Mouse (Mus musculus) spleen, postnatal 10 days (tissue): ENCODE measurements at regions not wholly inside any gene's neighbourhood (a gene's known extent, or its start where the extent isn't known, plus 50 kb on each side); places are given as distances from the start of the nearest gene placed in this dataset.

Source experiments
- DNase-seq, 2 experiments: peaks; one replicate each; pipeline ENCODE4 v3.0.0; 2021 to 2022; ENCODE audit warnings: low spot score in 2 of 2

DNA sequence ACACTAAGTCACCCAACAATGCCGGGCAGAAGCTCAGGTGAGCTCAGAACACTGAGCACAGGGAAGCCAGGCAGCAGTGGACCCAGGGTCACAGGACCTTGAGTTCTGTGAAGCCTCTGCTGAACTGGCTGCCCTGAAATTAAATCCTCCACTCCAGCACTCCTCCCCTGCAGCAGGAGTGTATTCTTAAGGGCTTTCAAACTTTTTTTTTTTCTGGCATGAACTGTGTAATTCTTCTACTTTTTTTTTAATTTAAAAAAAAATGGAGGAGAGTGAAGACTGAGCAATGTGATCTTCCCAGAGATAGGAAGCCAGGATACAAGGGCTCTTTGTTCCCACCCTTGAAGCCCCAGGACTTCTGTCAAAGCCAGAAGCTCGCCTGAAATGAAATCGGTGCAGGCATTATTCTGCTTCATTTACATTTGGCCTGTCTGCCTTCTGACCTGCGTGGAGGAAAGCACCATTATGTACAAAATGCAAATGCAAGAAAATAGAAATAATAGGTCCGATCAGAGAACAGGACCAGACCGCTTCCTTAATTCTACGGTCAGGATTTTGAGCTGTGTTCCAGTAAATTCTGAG is 331.3 kb upstream of the Mki67 start:
- DNase-seq = no peak

DNA sequence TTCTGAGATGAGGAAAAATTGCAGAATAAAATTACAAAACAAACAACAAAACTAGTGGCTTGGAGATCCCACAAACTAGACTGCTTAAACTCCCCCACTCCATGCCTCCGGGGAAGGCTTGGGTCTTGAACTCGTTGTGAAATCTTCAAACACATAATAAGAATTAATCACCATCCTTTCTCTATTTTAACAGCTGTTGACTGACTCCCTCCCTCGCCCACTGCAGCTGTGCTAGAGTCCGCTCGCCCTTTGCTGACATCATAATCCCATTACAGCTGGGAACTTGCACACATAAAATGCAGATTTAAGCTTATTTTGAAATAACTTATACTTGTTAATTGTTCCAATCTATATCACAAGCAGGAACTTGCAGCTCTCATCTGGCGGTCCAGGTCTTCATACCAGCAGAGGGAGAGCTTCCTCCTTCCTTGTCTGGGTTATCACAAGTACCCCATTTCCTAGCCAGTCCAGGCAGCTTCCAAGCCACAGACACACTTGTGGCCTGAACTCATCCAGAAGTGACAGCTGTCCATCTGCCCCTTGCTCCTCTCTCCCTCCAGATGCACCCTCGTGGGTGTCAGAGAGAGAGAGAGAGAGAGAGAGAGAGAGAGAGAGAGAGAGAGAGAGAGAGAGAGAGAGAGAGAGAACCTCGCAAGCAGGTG is 332.9 kb upstream of the Mki67 start:
- no peak for DNase-seq

DNA sequence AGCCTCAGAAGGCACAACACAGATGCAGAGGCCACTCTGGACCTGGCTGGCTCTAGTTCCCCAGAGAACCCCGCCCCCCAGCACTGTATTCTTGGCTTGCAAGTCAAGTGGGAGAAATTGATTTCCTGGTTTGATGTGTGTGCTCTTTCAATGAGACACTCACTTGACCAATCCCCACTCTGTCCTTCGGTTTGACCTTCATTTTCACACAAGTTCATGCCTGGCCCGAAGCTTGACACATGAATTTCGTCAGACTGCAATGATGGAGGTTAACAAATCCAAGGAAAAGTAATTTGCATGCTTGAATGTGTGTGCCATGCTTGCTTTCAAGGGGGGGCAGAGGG is 333.4 kb upstream of the Mki67 start:
- DNase-seq = no peak

DNA sequence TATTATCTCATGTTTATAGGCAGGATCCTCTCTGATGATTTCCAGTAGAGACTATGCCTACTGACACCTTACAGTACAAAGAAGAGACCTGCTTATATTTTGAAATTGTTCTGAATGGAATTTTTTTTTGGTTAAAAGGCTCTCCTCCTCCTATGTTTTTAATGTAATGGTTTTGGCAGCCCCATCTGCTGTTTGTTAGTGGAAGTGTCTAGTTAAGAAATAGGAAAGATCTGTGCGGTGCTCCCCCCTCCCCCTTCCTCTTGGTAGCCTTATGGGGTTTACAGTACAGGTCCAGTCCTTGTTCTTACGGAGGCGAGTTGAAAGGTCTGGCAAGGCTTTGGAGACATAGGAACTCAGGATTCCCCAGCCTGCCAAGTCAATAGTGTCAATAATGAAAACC is 334.0 kb upstream of the Mki67 start:
- no peak for DNase-seq

DNA sequence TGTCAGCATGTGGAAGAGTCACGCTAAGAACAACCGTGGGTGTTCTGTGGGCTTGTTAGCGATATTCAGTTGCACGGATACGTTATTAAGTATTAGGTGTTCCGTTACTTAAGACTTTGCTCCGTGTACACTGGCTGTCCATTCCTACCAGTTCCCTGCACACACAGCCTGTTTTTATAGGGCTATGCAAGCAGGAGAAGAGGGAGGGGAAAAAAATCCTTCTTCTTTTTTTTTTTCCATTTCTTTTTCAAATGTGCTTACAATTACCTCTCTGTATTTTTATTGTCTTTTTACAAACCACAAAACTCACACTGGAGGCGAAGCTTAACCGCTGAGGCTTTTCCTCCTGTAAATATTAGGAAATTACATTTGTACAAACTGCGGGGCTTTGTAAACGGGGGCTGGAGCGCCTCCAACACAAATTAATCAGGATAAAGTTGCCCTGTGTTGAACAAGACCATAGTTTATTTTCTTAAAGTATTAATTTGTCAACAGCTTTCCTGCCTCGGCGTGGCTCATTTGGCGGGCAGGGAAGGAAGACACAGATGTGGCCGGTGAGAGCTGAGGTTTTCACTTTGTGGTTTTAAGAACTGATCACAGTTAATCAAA is 340.8 kb upstream of the Mki67 start:
- DNase-seq = no peak

DNA sequence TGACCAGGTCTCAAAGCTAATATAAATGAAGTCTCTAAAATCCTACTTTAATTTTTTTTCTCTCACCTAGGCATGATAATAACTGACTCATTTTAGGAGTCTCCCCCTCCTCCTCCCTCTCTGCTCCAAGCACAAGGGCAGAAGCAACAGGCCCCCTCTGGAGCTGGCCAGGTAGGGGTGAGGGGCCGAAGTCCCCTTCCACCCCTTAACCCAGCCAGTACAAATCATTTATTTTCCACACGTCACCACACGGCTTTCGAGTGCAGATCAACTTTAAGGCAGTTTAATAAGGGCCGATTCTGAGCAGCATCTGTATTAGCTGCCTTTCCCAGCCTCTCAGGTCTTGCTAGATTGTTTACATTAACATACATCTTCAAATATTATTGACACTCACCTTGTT is 342.2 kb upstream of the Mki67 start:
- no peak for DNase-seq

DNA sequence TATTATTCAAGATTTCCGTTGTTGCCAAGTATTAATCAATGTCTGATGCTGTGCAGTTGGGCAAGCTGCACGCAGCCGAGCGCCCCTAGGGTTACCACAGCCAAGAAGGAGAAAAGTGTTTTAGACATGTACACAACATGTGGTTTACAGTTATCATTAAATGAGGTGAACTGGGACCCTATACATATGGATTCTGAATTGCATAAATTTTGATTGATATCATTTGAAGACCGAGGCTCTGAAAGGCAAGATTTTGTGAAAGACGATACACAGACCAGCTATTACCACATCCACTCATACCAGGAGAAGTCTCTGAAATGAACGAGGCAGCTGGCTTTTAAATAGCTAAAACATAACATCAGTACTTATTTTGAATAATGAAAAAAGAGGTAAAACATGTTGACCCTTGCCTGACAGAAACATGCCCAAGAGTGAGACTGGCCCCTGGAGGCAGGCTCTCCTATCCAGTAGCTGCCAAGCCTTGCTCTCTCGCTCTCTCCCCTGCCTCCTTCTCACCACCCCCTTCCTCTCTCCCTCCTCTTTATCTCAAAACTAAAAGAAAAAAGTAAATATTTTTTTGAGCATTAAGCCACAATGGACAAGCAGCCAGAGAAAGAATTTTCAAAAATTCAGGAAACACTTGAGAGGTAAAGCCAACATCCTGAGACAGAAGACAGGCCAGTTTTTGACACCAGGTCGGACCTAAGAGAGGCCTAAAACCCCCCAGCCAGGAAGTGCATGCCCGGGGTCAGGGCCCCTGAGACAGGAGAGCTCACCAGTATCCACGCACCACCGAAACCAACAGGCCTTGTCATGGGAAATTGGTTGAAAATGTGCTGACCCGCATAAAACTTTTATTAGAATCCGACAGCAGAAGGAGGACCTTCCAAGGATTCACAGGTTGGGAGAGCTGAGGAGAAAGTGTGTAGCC is 342.9 kb upstream of the Mki67 start:
- DNase-seq = no peak

DNA sequence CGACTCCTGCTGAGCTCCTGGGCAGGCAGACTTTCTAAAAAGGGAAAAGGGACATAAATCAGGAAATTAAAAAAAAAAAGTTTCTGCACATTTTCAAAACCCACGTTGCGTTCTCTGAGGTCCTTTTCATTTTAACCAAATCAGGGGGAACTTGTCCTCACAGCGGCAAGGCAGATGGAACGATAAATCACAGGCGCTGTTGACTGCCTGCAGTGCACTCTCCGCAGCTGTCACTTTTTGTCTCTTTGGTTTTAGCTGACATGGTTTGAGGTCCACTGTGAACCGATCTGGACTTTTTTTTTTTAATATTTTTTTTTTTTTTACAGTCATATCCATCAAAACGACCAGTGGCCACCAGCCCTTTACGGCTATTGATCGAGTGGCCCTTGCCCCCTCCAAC is 343.7 kb upstream of the Mki67 start:
- no peak for DNase-seq

DNA sequence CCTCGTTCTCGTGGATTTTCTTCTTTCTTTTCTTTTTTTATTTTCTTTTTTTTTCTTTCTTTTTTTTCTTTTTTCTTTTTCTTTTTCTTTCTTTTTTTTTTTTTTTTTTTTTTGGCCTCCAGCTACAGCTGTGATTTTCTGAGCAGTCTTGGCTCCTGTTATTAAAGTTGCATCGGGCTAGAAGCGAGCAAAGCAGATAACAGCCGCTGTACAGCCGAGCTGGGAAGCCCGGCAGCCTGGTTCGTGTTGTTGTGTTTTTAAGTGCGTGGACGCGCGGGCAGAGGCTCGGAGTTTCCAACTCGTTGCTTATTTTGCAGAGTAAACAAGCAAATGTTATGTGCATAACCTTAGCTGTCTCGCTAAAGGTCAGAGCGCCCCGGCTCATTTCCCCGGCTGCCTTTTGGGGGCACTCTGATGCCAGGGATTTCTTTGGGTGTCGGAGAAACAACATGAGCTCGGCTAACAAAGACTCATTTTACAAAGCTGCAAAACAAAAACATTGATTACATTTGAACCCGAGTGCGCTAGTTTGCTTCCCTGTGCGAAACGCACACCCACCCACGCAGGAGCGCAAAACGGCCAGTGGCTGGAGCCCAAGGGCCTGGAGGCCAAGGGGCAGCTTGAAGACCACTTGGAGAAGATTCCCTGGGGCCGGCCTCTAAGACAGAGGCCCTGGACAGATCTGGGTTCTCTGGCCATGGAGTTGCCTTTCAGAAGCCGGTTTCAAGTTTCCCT is 344.3 kb upstream of the Mki67 start:
- DNase-seq = no peak

DNA sequence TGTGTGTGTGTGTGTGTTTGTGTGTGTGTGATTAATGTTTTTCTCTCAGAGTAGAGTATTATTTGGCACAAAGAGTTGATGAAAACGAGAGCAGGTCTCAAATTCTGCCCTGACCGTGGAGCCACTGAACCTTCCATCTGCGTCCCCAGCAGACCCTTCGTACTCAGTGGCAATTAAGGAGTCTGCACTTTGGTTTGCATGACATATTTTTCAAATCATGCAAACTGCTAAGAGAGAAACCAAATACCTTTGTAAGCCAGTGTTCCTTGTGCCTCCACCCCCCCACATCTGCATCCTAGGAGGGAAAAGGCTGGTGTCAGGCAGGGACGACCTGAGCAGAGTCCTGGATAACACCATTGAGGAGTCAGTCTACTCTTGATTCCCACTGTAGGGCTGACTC is 346.5 kb upstream of the Mki67 start:
- DNase-seq = no peak

DNA sequence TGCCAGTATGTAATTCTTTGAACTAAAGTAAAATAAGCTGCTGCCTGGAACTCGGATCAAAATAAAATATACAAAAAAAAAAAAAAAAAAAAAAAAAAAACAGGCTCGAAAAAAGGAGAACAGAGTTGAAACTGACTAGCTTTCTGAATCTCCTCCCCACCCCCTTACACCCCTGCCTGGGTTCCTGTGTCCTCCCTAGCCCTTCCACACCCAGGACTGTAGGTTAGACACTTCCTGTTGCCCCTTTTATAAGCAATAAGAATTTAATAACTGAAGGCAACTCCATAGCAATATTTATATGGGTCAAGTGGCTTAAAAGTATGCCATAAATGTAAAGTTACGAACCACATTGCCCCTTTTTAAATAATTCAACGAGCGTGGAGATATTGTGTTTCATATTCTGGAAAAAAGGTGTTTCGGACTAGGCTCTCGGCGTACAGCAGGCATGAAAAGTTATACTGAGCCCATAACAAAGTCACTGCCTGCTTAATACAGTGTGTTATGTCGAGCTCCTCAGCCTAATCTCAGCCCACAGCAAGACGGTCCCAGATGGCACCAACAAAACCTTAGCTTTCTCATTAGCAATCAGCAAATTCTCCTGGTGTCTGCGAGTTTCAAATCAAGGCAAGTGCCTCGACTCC is 349.0 kb upstream of the Mki67 start:
- DNase-seq = no peak

DNA sequence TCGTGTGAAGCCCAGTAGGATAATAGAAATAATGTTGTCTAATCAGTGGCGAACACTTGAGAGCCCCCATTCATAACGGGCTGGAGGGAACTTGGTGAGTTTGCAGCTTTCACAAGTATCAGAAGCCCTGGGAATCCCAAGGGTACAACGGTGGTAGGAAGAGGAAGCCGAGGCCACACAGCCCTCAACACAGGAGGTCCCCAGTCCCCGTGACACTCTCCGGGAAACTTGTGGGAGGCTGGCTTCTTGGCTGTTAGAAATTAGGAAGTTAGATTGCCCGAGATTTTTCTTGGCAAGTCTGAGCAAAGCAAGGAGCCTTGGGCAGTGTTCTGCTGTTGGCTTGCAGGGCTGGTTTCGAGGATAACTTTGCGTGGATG is 349.5 kb upstream of the Mki67 start:
- DNase-seq = no peak

DNA sequence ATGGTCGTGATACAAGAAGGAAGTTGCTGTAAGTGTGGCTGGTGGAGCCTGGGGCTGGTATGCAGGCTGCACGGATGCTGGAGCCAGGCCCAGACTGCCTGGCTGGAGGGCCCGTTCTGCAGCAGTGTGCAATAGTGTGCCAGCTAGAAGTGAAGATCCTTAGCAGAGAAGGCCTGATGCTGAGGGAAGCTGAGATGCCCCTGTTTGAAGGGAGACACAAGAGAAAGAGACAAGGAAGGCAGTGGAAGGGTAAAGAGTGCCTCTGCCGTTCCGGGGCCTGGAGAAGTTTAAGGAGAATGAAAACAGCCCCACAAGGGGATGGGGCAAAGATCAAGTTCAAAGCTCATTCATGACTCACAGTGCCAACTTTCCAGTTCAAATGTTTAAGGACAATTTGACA is 354.7 kb upstream of the Mki67 start:
- DNase-seq = no peak

DNA sequence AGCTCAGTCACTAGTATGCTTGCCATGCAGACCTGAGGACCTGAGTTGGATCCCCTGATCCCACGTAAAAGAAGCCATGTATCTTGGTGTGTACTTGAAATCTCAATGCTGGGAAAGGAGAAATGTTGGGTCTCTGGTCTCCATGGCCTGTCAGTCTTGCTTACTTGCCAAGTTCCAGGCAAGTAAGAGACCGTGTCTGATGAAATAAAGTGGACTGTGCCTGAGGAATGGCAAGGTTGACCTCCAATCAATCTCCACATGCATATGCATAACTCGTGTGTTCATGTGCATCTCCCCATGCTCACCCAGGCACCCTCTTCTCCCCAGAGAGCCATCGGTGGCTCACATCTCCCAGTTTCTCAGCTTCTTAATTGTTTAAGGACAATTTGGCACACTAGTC is 355.2 kb upstream of the Mki67 start:
- DNase-seq = no peak

DNA sequence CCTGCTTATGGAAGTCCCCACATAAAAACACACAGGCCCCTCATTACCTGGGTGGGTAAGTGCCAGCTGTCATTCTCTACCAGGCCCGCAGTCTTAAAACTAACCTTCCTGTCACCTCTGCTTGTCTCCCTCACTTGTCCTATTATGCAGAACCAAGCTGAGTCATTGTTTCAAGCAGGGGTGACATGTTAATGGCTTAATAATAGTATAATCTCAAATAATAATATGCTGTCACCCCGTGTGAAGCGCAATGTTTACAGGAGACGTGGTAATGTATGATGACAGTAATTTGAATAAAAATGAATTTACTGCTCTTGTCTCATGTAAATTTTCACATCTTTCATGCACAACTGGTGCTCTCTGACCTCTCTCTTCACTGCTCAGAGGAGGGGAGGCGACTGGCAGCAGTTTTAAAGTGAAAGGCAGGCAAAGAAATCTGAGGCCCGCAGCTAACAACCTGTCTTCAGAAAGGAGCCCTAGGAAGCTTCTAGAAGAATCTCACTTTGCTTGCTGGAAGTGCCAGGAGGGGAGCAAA is 357.2 kb upstream of the Mki67 start:
- DNase-seq = no peak

DNA sequence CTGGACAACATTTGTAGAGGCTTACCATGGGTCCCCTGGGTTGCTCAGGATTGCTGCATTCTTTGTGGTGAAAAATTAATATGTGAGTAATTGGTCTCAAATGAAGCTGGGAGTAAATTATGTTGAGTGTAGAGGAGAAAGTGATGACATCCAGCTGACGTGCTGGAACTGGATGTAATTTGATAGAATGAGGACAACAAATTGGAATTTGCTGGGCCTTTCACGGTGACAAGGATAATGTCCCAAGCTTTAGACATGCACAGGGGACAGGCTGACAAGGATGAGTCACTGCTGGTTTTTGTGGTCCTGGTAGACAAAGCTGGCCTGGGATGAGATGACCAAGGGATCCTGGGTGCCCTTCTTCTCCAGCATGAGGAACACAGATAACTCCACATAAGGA is 357.9 kb upstream of the Mki67 start:
- DNase-seq = no peak

DNA sequence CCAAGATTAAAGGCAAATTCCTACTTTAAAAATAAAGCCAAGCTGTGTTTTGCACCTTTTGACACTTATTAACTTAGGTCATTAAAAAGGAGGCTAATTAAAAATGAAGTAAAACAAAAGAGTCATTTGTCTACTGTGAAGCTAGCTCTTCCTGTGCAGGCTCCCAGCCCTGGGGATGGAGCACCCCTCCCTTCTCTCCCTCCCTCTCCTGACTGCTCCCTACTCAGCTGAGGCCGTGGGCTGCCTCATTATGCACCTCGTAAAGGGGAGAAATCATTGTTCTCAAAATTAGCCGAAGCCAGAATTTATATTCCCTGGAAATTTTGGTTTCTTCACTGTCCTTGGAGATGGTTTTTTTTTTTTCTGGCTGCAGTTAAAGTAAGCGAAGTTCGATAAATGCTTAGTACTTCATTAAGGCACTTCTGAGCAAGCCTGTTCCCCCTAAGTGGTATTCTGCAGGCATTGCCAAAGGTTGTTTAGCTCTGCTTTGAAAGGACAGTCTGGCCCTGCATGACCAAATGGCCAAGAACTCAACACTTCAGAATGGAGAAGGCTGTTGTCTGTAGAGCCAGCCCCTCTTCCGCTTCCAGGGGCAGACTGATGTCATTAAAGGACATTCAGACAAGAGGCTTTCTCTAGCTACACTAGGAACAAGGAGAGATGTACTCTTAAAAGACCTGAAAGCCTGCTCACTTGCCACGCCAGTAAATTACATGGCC is 365.5 kb upstream of the Mki67 start:
- DNase-seq = no peak

DNA sequence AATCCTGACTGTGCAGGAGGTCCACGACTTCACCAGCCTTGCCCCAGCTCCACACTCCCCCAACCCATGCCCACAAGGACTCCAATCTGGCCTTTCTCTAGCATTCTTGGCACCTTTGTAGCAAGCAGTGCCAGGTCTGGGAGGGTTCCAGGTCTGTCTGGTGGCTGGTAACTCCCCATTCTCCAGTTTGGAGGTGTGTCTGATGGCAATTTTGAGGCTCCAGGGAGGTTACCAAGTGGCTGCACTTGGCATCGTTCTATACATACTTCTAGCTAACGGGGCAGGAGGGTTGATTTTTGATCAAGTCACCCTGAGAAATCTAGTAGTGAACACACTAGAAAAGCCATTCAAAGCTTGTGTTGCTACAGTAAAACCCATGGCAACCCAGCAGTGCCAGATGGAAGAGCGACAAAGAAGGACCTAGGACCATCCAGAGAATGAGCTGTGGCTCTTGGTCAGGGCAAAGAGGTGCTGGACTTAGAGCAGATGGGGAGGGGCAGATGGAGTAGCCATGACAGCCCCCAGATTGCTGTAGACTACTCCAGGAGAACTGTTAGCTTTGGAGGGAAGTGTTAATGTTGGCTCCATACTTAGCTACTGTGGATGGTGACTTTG is 366.2 kb upstream of the Mki67 start:
- no peak for DNase-seq

DNA sequence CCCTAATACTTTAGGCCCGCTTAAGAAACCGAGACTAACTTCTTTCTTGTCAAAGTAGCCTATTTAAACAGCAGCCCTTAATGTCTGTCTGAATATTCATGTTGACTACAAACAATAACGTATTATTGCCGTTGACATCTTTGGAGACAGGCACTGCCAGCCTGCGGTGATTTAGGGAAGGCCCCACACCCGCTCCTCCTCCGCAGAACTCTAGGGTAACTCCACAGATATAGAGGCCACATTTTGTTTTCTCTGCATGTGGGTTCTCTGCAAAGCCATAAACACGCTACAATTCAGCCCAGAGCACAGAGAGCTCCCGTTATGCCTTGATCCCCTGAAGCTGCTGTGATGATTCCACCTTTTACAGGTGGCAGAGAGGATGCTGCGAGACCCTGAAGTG is 366.8 kb upstream of the Mki67 start:
- no peak for DNase-seq
